Mouse (Mus musculus) thymus, postnatal 36 days (tissue): ENCODE results near the gene Pigu.

Source experiments
- DNase-seq, 2 experiments: peaks; one replicate each; pipeline ENCODE4 v3.0.0; 2022; ENCODE audit warnings: mixed read lengths in 2 of 2

Pigu gene

DNA sequence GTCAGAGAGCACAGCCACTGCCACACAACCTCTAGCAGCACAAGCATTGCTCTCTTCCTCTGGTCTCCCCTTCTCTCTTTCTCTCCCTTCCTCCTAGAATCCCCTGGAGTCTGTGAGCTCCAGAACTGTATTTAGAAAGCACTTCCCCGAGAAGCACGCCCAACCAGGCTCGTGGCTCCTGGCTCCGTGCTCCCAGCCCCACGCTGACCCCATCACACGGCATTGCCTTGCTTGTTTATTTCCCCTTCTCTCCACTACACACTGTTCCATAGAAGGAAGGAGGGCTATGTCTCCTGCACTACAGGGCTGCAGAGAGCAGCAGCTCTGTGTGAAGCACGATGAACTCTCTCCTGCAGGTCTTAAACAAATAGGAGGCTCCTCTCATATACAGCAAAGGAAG, 72.6 kb downstream of the Pigu start:
- no peak for DNase-seq

DNA sequence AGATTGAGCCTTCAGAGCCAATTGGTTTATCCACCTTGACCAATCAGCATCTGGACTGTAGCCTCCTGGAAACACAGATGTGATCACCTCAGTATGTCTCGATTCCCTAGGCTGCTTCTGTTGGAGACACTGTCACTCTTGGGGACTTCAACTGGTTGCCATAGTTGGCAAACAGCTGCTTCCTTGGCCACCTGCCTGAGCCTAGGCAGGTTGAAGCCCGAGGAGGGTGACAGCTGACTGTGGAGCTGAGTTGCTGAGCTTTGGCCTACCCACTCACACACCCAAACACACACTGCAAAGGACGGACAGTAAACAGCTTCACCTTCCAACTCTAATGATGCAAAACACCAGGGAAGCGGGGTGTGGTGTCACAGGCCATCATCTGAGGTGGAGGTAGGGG, 73.4 kb downstream of the Pigu start:
- no peak for DNase-seq

DNA sequence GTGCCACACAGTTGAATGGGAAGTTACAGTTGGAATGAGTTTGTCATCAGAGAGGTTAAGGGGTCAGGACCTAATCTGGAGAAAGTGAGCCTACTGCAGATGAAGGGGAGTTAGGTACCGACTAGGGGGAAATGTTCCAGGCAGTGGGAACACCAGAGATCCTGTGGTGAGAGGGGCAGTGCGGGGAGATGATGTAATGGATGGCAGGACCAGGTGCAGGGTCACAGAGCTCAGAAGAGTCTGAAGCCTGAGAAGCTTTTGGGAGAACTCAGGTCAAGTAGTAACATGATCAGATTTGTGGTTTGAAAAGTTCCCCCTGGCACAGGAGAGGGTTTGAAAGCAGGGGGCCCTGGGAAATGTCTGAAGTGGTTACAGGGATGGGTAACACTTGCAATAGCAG, 77.1 kb downstream of the Pigu start:
- no peak for DNase-seq

DNA sequence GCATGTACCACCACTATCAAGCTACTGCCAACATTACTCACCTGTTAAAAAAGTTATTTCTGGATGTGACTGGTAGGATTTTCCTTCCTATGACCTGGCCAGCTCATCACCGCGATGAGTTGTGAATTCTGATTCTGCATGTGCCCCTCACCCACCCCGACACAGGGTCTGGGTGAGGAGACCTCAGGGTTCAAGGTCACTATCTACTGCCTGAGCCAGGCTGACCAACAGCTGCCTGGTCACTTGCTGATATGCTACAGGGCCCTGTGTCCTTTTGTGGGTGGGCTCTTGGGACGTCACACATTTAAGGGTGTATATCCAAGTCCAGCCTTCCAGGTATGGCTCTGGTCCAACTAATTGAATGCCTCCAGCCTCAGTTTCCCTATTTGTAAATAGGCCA, 78.1 kb downstream of the Pigu start:
- DNase-seq = no peak

DNA sequence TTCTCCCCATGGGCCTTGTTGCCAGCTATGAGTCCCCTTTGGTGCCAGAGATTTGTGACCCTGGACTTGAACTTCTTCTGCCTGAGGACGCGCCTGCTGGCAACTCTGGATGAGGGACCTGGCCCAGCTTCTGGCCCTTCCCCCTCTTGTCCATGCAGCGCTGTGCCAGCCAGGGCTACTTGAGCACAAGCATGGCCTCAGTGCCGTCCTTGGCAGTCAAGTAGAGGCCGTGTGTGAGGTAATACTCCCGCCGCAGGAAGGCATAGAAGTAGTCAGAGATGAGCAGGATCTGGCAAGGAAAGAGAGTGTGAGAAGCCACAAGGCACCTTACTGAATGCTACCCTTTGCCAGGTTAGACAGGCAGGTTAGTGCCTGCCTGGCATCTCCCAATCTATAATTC, 78.9 kb downstream of the Pigu start:
- DNase-seq = no peak

DNA sequence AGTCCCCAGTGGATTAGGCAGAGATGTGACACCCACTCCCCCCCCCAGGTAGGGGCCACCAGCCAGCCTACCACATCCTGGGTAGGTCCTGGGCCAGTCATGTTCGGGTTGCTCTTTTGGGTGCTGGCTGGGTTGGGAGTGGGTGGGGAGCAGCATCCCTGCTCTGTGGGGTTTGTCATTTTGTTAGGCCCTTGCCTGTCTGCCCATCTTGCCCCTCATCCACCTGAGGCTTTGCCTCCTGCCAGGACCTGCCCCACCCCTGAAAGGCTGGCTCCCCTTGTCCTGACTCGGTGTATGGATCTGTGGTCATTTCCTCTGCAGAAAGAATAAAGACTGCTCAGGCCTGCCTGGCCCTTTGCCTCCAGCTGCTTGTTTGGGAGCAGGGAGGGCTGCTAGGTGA, 79.5 kb downstream of the Pigu start:
- peak in 1 of 2 experiments; percentile 13 for DNase-seq

DNA sequence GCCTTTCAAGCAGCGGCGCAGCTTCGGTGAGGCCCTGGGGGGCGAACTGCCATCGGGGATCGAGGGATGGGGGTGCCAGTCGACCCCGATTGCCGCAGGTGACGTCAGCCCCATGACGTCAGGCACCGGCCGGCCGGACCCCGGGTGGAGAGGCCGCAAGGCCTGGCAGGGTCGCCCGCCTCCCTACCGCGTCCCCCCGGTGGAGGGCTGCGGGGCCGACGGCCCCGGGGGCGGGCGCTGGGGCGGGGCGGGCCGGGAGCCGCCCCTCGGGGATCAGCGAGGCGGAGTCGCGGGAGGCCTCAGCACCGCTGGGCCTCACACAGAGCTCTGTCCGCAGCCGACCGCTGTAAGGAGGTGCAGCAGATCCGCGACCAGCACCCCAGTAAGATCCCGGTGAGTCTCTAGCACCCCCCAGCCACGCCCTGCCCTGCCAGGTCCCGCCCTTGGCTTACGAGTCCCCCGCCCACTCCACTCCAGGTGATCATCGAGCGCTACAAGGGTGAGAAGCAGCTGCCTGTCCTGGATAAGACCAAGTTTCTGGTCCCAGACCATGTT, 80.5 kb downstream of the Pigu start:
- DNase-seq = peak; percentile 63 to 74

DNA sequence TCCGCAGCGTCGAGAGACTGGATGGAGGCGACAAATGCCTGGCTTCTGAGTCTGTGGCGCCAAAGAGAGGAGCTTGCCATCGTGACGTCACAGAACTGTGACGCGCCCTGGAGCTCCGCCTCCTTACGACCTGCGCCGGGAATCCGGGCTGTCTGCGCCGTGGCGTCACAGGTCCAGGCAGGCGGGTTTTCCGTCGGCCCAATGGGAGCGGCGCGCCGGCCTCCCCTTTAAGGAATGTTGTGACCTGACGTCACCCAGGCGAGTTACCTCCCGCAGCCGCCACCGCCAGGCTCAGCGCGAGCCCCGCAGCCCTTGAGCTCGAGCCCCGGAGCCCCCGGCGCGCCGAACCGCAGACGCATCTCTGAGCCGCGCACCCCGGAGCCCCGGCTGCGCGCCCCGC, 81.0 kb downstream of the Pigu start, which contains the start of gene Map1lc3a:
Map1lc3a (plus strand) TSS at position 103 of the 400 bp plus-strand sequence.
- DNase-seq = peak; percentile 94

DNA sequence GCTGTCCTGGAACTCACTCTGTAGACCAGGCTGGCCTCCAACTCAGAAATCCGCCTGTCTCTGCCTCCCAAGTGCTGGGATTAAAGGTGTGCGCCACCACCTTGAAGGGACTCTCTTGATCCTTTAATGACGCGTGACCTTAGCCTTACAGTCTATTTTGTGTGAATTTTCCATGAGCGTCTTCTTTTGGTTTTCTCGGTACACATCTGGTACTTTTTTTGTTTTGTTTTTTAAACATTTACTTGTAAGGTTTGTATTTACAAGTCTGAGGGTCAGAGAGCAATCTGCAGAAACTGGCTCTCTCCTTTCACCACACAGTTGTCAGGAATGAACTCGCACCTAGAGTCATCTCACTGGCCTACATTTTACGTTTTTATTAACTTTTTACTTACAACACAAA, 83.6 kb downstream of the Pigu start:
- DNase-seq = no peak

DNA sequence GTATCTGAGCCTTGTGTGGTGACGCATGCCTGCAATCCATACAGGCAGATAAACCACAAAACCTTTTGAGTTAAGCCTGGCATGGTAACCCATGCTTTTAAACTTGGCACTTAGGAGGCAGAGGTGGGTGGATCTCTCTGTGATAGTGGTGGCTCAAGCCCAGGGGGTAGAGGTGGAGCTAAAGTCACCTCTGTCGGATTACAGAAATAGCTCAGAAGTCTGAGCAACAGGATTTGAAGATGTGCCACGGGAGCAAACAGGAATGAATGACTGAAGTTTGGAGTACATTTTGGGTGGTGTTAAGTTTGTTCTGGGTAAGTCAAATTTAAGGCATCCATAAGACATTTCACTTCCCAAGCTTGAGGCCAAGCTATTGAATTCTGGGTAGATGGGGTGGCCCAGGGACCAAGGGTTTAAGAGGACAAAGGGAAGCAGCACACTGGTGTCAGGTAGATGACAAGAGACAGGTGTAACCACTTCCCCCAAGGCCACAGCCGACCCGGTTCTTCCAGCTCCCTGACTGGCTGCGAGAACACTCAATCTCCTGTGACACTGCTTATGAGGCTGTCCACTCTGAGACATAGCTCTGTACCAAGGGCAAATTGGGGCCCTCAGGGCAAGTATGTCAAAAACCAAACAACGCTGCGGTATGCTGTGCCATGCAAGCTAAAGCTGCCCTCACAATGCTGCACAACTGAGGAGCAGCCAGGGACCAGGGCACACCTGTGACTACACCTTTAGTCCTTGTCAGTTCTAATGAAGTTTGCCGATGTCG, 84.6 kb downstream of the Pigu start:
- DNase-seq = no peak

DNA sequence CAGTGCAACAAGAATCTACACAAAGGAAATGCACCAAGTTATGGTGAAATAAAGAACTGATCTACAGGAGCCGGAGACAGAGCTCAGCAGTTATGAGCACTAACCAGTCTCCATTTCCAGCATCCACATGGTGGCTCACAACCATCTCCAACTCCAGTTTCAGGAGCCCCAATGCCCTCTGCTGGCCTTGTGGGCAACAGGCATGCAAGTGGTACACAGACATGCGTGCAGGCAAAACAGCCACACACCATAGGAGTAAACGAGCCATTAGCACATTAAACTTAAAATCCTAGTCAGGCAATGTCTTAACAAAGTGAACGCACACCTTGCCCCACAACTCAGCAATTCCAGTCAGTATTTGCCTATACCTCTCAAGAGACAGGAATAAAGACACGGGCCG, 85.3 kb downstream of the Pigu start:
- DNase-seq = peak; percentile 31 to 38

DNA sequence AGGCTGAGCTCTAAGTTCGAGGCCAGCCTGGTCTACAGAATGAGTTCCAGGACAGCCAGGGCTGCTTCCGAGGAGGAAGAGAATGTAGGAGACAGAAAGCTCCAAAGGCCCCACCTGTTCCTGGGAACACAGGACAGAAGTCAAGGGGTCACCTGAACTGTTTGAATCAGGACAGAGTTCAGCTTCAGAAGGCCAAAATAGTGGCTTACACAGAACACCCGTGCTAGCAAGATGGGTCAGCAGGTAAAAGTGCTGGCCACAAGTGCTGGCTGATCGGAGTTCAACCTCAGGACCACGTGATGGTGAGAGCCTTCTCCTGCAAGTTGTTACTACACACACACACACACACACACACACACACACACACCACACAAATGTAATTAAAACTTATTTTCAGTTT, 90.3 kb downstream of the Pigu start:
- no peak for DNase-seq

DNA sequence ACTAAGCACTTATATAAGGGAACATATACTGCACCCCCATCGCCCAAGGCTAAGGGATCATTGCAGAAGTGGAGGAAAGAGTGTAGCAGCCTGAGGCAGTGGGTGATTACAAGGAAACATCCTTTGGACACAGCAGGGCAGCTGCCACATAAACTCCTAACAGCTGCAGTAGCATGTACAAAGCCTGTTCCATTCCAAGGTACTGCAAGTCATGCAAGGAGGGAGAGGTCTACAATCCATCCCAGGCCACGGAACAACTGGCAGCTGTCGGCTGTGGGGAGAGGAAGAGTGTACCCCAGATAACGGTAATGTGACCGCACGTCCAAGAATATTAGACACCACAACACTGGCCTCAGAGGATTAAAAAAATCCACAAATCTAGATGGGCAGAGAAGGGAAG, 91.7 kb downstream of the Pigu start:
- DNase-seq = no peak

DNA sequence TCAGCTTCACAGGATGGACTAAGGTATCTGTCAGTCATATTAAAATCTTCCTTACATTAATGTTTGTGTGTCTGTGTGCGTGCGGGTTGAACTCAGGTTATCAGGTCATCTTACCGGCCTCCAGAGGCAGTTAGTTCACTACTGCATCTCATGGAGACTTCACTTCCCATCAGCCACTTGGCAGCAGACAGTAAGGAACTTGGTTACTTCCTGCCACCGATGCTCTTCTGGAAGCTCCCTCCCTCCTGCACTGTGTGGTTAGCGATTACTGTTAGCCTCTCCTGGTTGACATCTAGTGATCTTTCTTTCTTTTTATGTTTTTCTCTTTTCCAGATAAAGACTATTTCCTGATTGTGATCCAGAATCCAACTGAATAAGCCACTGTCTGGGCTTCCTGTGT, 107.6 kb downstream of the Pigu start:
- no peak for DNase-seq

DNA sequence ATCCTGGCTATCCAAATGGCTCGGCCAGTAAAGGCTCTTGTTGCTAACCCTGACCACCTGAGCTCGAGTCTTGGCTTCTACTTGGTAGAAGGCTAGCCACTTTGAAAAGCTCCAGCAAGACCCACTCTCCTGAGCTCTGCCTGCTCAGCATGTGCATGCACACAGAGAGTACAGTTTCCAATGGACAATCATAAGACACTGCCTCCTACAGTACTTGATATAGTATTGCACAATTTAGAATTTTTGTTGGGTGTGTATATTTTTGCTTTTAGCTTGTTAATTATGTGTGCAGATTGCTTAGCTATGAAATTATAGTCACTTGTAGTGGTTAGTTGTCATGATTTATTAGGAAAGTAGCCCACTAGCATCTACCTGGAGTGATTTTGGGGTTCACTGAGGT, 108.5 kb downstream of the Pigu start:
- DNase-seq = no peak

DNA sequence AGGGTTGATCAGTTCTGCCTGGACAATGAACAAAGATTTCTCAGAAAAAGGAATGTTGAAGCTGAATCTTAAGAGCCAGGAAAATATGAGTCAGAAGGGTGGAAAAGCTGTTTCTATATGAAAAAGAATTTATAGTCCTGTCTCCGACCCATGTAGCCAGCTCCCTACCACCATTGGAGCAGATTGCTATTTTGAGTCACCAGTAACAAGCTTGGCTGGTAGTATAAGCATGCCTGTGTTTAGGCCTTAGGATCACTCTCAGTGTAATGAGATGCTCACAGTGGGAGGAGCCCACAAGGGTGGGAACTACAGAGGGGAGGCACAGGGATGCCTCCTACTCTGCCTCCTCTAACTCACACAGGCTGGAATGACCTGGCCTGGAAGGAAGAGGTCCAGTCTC, 109.0 kb downstream of the Pigu start:
- no peak for DNase-seq

DNA sequence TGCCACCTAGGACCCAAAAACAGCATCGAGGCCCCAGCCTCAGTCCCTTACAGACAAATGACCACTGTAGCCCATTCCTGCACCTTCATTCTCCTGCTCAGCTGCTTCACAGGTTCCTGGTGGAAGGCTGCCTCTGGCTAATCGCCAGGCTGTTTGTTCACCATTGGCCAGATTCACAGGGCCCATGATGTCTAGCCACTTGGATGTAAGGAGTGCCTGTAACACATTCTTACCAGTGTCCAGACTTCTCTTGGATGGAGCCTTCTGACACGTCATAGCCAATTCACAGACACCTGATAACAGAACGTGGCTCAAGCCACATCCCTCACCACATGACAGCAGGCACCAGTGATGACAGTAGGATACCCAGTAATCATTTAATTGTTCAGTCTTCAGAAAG, 111.0 kb downstream of the Pigu start:
- DNase-seq = no peak

DNA sequence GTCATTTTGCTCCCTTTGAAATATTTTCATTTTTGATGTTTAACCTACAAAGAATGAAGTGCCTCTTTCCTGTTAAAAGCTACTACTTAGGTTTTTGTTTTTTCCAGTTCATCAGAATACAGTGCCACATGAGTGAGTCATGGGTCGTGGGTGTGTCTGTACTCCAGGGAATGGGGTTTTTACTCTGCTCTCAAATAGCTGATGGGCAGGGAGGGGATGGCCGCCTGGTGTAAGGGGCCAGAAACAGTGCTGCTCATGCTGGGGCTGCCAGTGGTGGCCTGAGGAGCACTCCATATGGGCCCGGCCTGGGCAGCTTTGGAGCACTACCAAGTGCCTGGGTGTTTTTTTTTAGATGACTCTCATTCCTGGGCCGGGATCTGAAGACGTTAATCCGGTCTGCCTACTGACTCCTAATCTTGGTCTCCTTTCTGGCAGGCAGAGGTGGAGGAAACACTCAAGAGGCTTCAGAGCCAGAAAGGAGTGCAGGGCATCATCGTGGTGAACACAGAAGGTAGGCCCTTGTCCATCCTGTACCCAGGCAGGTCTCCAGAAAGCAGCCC, 114.9 kb downstream of the Pigu start:
- no peak for DNase-seq

DNA sequence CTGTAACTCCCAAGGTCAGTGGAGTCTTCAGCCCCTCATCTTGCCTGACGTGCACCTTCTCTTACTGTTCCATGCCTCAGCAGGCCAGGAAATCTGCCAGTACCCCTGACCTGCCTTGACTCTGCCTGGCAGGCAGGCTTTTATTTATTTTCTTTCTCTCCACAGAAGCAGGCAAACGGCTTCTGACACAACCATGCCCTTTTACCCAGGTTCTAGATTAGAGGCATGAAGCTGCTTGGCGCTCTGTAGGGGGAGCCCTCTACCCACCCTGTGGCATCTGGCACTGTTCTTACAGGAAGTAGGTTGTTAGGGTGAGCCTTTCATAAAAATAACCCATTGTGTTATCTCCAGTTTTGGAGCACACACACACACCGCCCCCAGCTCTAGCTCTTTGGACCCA, 116.3 kb downstream of the Pigu start:
- DNase-seq = peak; percentile 37 to 55

DNA sequence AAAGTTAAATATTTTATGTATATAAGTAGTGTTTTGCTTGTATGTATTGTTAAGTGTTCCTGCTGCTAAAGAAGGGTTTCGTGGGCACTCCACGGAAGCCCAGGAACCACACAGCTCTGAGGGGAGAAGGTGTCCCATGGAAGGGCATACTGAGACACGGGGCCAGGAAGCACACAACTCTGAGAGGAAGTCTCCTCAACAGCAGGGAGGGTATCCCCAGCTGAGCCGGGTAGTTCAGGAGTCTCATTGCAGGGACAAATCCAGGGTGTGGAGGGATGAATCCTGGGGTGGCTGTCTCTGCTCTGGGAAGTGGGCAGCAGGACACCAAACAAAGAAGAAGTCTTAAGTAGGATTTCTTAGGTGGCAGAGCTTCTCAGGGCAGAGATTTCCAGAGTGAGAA, 120.0 kb downstream of the Pigu start:
- peak in 1 of 2 experiments; percentile 16 for DNase-seq

DNA sequence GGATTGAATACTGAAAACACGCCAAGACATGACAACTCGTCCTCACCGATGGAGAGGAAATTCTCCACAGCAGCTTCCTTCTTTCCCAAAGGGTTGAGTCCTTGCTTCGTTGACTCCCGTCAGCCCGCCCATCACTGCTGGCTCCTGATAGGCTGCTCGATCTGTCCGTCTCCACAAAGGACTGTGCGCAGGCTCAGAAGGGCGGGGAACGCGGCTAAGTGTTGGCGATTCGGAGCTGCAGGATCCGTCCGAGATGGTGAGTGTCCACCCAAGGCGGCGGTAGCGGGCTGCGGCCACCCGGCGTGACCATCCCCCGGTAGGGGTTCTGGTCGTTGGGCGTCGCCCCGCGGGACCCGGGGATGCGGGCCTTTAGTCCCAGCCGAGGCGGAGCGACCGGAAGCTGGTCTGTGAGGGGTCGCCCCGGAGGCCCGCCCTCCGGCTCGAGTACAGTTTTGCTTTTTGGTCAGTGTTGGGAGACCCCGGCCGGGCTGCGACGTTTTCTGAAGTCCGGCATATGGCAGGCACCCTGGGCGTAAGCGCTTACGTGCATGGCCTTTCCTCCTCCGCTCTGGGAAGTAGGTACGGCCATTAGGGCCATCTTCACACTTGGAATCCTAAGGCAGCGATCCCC, 120.8 kb downstream of the Pigu start, which contains the start of gene Dynlrb1:
Dynlrb1 (plus strand) TSS at position 172 of the 631 bp plus-strand sequence.
- DNase-seq = peak; percentile 95 to 99

DNA sequence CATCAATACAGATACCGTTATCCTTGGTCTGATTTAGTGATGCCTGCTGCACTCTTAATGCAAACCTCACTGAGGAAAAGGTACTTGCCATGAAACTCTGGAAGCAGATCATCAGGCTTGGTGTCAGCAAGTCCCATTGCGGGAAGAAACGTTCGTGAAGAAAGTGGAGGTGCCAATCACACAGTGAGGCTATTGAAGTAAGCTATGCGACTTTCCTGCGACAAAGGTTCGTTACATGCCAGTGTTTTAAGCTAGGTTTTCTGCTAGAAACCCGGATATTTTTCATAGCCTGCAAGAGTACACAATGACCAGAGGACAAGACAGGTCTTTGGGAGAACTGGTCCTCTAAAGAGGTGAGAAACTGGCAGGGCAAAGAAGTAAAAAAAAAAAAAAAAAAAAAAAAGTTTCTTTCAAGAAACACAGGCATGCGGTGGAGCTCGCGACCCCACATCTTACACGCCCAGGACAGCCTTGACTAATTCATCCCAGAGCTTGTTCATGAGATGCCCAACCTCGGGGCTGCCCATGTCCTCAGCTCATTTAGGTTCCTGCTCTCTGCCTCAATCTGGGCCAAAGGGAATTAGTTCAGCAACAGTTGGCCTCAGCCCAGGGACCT, 121.4 kb downstream of the Pigu start:
- DNase-seq = no peak
